Mouse (Mus musculus): Measurements from ENCODE around the gene Asxl1.
A peak's percentile ranks its signal among the peaks of the same experiment; 100 is the strongest.

Gene Asxl1

DNA sequence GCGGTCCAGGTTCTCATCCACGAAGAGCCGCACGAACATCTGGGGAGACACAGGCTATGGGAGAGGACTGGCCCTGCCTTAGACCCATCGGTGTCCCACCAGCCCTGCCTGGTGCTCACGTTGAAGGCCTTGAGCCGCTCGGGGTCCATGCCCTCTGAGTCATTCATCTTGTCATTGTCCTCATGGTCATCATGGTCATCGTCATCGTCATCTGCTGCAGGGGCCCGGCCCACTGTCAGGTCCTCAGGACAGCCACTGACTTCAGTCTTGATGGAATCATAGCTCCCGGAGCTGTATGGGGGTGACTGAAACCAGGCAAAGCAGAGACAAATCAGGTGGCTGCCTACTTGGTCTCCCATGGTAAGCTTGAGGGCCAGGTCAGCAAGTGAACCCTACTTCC is 72.2 kb downstream of the Asxl1 start:
- DNase-seq: no peak

DNA sequence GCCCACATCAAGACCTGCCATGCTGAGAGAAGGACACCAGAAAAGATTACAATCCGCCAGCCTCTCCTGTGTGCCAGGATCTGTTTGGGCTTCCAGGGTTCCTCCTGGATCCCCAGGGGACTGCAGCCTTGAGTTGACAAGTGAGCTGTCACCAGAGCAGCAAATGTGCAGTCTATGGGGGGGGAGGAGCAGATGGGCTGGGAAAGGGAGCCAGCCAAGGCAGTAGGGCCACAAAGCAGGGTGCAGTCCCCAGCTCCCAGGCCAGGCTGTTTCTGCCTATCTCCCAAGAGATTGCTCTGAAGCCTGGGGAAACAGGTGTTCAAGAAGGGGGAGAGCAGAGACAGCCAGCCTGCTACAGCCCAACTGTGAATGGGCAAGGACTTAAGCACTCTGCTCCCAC is 72.8 kb downstream of the Asxl1 start:
- no peak for DNase-seq

DNA sequence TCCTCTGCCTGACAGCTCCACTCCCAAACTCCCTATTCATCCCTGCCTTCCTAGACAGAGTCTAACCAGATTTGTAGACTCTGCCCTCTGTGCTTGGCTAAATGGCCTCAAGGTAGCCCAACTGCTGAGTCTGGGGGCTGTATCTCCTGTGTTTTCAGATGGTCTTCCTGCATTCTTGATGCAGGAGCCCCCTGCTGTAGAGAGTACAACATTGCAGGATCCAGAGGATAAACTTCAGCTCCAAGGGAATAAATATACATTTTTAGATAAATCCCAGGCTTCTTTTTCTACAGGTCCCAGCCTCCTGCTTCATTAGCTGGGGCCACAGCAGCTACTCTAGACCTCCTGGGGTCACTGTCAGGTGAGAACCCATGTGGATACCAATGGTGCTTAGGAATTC is 75.6 kb downstream of the Asxl1 start:
- DNase-seq: no peak

DNA sequence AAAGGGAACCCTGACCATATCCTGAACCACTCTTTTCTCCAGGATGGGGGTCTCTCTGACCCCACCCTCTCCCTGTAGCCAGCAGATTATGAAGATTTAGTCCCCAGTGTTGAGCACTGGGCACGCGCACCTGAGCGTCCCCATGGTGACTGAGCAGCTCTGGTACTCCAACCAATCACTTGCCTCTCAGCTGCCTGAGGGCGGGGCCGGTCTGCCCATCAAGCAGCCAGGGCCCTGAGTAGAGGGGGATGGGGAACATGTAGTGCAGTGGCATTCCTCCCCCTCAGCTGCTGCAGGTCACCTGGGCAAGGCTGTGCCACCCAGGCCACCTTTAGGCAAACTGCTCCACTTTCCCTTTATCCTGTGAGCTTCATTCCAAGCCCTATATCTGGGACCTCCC is 76.4 kb downstream of the Asxl1 start:
- DNase-seq: no peak

DNA sequence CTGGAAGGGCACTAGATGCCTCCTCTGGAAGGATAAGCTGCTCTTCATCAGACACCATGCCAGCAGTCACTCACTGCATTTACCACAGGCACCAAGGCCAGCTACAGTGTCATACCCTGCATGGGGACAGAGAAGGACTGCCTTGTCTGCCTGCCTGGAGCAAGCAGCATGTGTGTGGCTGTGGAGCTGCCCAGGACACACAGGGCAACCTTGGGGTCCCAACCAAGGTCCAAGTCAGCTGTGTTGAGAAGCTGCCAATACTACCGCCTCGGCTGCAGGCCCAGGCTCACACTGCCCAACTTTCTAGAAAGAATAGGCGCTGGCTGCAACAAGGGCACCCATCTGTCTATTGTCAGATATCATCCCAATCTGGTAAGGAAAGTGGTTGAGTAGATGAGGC is 77.5 kb downstream of the Asxl1 start:
- no peak for DNase-seq

DNA sequence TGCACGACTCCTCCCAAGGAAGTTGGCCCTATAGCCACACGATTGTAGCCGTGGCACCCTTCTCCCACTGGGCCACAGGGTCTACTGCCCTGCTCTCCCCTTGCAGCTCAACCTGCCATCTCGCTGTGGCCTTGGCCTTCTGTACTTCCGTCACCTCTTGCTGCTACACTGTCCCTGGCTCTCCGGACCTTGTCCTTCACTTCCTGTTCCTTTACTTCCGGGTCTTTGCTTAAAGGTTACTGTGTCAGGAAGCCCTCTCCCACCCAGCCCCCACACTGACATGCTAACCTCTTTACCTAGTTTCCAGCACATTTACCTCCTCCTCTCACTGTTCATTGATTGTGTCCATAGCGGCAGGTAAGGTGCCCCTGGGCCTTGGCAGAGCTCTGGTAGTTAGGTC is 78.9 kb downstream of the Asxl1 start:
- no peak for DNase-seq

DNA sequence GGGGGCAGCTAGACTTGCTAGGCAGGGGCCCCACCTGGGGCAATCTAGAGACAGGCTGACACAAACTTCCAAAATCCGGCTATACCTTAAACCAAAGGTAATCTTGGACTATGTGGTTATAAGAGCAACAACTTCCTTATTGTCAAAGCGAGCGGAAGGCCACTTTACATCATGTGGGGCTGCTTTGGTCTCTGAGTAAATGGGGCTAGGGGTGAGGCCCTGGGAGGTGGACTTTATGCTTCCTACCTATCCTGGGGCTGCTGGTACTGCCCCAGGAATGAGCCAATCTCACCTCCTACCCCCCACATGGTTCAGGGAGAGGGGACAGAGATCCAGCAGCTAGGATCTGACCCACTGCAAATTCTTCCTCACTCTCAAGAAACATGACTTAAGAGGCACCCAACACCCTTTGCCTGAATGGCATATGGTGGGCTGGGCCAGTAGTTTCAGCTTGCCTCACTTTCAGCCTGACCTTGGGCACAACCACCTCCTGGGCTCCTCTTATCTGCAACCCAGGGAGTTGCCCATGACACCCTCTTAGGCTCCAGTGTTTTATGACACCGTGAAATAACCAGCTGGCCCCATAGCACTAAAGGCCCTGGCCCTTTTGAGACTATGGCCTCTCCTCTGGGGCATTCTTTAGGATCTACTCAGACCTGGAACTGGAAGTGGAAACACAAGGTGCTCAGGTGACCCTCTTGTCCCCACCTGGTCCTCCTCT is 79.7 kb downstream of the Asxl1 start:
- DNase-seq: no peak

DNA sequence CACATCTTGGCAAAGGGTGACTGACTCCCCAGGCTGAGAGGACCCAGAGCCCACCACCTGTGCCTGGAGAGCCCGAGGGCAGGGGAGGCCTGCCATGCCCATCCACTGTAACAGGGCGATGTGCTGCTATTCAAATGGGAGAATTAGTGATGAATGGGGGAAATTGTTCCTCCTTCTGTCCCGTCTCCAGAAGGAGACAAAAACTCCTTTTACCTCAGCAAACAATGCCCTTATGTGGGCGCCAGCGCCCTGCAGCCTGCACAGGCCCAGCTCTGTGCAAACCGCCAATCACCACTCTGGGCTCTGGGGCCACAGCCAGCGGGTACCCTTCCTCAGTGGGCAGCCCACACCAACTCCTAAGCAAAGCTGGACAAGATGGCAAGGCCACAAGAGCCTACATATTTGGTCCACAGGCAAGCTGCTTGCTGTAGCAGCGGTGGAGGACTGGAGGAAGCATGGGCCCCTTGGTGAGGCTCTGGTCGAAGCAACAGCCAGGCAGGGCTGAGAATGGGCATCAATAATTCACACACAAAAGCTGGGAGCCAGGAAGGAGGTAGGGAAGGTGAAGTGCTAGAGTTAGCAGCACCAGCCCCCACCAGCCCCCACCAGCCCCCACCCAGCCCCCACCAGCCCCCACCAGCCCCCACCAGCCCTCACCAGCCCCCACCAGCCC is 80.5 kb downstream of the Asxl1 start:
- no peak for DNase-seq

DNA sequence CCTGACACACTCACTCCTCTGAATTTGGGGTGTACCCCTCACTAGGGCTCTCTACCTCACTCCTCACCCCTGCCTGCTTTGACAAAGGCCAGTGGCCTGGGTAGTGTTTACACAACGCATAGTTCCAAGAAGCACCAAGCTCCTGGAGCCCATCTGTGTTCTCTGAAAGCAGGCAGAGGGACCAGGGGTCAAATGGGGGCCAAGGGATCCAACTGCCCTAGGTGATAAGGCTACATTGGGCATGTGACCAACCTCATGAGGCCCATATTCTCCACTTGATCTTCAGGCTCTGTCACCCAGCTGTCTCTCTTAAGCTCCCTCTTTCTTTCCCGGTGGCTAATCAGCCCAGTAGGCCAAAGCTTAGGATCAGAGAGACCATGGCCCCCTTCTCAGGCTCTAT is 81.3 kb downstream of the Asxl1 start:
- DNase-seq: no peak

DNA sequence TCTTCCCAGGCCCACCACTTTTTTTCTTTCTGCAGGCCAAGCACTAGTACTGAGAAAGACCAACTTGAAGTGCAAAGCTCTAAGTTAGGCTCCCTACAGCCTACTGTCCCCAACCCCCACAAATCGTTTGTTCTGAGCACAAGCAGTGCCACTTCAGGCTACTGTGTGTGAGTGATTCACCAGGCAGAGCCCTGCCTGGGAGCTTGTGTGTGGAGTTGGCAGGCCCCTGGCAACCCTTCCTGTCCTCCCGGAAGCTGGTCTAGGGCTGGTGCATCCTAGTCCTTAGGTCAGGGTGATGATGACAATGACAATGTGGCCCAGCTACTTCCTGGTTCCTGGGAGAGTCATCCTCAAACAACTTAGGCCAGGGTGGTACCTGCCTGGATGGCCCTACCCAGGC is 82.9 kb downstream of the Asxl1 start:
- DNase-seq: no peak

DNA sequence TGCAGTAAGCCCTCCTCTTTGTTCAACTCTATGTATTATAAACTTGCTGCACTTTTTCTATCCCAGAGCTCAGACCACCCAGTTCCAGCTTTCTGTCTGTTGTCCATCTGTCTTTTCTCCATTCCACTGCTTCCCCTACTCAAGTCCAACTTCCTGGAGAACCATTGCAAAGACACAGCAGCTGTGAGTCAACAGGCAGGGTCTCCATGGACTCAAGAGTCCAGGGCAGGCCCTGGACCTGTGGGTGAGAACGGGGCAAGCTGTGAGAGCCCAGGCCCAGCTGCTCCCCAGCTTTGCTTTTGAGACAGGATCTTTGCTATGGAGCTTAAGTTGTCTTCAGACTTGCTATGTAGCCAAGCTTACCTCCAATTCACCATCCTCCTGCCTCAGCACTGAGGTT is 84.9 kb downstream of the Asxl1 start:
- DNase-seq: no peak

DNA sequence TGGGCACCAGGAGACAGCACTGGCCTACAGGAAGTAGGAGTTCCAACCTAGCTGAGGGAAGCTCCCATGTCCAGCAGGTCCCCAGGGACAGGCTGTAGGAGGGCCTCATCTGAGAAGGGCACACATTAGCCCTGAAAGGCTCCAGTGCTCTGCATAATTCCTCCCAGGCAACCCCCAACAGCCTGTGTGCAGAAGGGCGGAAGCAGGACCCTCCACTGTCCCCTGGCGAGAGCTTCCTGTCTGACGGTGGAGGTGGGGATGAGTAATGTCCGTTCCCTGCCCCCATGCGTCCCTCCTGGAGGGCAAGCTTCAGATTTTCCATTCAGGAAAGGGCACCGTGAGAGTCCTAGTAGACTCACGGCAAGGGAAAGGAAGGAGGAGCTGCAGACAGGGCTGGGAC is 86.9 kb downstream of the Asxl1 start:
- DNase-seq: no peak

DNA sequence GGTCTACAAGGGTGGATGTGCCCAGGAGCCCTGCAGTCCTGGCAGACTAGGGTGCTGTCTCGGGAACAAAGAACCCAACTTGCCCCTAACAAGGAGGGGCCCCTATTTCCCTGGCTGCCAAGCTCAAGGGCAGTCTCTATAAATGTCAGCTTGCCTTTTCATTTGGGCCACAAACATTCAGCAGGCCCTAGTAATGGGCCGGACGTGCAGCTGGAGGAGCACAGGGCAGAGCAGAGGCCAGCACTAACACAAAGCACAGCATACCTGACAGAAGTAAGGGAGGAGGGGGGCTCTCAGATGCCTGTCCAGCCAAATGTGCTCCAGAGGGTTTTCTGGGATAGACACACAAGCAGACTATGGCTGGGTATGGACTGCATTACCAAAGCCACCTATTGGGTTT is 88.2 kb downstream of the Asxl1 start:
- no peak for DNase-seq

DNA sequence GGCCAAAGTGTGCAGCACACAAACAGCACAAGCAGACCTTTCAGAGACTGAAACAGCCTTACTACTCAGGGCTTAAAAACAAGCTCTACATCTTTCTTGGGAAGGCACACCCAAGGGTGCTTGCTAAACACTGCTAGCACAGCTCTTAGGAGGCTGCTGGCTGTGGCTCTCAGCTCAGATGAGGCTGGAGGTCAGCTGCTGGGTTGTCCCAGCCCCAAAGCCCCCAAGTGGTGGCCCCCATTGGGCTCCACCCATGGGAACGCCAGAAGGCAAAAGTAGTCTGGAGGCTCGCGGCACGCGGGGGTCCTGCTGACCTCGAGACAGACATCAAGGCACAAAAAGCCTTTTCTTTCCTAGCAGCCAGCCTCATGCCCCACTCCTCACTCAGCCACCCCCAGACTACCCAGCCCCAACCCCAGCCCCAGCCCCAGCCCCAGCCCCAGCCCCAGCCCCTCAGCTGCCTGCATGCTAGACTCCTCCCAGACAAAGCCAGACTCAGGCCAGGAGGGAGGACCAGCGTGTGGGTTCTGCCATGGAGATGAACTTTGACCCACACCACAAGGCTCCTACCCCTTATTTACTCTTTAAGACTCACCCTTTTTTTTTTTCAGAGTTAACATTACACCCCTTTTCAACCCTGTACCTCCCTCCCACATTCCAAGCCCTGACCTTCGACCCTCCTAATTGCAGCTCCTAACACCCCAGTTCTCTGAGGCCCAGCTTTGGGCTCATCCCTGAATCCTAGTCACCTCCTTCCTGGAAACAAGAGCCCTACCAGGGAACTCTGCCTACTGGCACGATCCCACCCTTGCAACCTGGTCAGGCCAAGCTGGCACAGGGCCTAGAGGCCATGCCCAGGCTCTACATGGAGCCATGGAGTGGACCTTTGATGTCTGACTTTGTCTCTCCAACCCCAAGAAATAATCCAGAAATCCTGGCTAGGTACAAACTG is 89.5 kb downstream of the Asxl1 start:
- DNase-seq: peak; percentile 81

DNA sequence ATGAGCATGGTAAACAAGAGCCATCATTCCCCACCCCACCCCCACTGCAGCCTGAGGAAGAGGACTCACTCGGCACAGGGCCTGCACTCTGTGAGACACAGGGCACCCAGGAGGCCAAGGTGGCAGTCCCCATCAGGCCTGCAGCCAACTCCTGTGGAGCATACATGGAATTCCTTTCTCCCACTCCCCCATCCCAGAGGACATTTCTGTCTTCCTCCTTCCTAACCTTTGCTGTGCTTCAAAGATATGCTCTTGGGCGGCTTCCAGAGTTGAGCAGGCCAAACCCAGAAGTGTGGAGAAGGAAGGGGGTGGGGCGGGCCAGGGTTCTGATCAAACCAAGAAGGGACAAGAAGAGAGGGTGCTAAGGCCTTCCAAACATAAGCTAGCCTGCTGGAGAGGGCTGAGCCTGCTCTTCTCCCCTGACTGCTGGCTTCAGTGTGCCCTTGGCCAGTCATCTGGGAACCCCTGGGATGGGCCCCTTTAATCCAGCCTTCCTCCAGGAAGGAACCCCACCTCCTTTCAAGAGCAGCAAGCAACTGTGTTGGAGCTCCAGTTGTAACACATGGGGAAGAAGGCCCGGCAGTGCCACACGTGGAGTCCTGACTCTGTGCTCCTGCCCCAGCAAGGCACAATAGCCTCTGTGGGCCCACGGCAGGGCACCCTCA is 91.1 kb downstream of the Asxl1 start:
- peak; percentile 78 for DNase-seq

DNA sequence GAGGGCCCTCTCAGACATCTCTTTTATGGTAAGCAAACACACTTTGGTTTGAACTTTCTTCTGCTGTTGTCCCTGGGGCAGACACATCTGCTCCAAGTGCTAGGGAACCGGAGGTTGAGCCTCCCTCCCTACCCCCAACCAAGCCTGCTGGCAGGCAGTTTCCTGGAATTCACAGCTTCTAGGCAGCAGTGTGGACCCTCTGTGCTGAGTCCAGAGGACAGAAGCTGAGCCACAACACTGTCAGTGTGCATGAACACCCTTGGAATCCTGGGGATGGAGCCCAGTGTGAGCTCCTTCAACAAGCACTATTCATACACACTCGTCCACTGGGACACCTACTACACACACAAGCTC is 91.7 kb downstream of the Asxl1 start:
- peak; percentile 57 for DNase-seq

DNA sequence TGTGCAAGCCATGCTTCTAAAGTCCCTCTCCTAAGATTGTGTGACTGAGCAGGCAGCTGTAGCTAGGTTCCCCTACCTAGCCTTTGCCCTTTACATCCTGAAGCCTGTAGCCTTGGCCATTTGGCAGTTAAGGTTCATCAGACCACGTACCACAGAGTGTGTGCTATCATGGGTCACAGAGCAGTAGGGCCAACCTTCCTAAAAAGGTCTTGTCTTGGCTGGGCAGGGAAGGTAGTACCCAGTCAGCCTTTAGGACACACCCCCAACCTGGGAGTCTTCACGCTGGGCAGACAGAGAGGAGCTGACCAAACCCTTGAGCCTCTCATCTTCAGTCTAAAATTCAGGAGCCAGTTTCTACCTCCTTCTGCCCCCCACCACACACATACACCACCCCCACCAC is 95.1 kb downstream of the Asxl1 start:
- DNase-seq: no peak

DNA sequence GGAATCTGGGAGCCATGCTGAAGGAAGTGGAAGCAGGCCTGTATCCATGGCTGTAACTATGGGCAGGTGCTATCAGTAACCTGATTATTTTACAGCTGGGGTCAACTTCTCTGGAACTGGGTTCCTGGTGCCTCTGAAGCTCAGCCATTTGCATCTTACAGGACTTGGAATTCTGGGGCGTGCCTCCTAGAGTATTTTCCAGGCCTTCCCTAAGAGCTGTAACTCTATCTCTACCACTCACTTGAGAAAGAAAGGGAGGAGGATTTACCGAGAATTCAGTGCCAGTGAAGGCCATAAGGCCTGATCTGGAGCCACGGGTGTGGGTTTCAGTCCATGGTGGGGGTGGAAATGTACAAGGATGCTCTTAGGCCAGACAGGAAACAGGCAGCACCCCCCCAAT is 95.6 kb downstream of the Asxl1 start:
- no peak for DNase-seq

DNA sequence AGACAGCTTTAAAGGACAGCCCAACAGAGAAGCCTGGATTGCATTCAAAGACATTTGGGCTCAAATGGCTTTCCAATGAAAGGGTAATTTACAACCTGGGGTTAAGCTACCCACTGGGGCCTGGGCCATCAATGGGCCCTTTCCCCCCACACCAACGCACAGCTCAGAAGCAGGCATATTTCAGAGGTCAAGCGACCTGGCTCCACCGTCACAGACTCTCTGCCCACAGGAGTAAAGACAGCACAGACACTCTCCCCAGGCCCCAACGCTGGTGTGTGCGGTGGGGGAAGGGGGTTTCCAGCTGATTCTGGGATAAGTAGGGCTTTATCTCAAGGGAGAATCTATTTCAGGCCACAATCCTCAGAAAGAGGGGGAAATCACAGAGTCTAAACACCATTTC is 97.1 kb downstream of the Asxl1 start:
- no peak for DNase-seq

DNA sequence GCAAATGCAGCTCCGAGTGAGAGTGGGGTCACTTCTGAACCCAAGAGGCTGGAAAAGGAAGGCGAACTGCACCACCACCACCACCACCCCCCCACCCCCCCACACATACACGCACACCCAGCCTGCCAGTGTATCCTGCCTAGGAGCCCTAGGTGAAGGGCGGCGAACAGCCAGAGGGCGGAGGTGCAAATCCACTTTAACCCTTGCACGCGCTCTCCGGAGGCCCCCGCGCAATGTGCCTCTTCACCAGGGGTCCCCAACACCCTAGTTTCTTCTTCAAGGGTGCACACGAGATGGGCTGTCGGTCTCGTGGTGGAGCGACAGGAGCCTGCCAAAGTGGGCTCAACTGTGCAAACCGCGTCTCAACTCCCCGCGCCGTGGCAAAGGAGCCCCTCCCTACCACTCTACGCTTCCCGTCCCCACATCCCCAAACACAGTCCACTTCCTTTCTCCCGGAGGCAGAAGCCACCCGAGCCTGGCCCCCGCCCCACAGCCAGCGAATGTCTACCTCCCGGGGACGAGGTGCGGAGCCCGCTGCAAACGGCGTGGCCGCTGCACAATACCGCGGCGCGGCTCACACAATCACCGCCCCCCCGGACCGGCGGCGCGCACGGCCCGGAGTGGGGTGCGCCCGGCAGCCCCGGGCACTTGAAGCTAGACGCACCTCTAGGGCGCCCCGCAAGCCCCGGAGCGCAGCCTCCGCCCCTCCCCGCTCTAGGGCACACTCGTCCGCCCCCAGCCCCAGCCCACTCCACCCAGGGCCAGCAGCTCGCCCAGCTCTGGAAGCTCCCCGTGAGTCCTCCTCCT is 98.0 kb downstream of the Asxl1 start:
- DNase-seq: peak; percentile 51

DNA sequence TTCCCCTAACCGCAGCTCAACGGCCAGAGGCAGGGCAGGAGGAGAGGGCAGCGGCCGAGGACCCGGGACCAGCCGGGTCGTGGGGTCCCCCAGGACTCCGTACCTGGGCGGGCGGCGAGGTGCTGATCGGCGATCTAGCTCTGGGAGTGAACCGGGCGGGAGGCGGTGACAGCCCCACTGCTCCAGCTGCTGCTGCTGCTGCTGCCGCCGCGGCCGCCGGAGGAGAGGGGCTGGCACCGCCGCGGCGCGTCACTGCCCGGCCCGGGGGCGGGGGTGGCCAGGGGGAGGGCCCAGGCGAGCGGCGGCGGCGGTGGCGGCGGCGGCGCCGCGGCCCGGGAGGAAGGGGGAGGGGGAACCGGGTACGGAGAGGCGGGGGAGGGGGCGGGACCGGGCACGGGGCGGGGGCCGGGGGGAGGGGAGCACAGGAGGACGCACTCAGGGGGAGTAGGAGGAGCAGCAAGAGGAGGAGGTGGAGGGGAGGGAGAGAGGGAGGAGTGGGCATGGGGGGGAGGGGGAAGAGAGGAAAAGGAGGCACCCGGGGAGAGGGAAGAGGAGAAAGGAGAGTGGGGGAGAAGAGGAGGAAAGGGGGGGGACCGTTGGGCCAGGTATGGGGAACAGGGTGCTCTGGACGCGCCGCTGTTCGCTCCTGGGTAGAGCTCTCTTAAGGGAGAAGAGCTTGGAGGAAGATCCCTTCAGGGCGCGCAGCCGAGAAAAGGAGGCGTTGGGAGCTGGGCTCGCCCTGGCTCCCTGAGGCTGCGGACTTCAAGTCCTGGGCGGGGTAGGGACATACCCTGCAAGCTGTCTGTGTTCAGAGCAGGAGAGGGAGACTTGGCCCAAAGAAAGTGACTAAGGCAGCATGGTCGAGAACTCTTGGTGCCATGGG is 98.9 kb downstream of the Asxl1 start:
- peak; percentile 75 for DNase-seq

Data from kidney, adult 18-20 months (tissue).